Mouse (Mus musculus) layer of hippocampus, adult 9-10 months (tissue): ENCODE data around the gene Zfp827.

Experiments
- DNase-seq: peaks from one replicate; pipeline ENCODE4 v3.0.0; 2022; ENCODE audit warnings: low spot score

The Zfp827 gene

GRCm38 (mm10) chr8:79027977-79028487 lies at the start of gene Zfp827:
Gene Zfp827 (plus strand): TSS chr8:79028437.
- no peak for DNase-seq

GRCm38 (mm10) chr8:79004341-79004740 lies 23.9 kb upstream of the Zfp827 start:
- no peak for DNase-seq

GRCm38 (mm10) chr8:79015061-79015460 lies 13.2 kb upstream of the Zfp827 start:
- no peak for DNase-seq

- no peak for DNase-seq
Measured at GRCm38 (mm10) chr8:79016076-79016475, 12.2 kb upstream of the Zfp827 start.

- DNase-seq: no peak
Measured at GRCm38 (mm10) chr8:79016583-79016982, 11.7 kb upstream of the Zfp827 start.

GRCm38 (mm10) chr8:79023922-79024321 lies 4.3 kb upstream of the Zfp827 start:
- no peak for DNase-seq

- no peak for DNase-seq
Measured at GRCm38 (mm10) chr8:79027319-79027718, 918 bp upstream of the Zfp827 start.

GRCm38 (mm10) chr8:79028541-79029395 lies 531 bp downstream of the Zfp827 start:
- DNase-seq: no peak

- no peak for DNase-seq
Measured at GRCm38 (mm10) chr8:79029396-79030325, 1.4 kb downstream of the Zfp827 start.

GRCm38 (mm10) chr8:79030326-79031265 lies 2.4 kb downstream of the Zfp827 start:
- no peak for DNase-seq

GRCm38 (mm10) chr8:79037532-79037931 lies 9.3 kb downstream of the Zfp827 start:
- no peak for DNase-seq

- no peak for DNase-seq
Measured at GRCm38 (mm10) chr8:79037991-79038390, 9.8 kb downstream of the Zfp827 start.

- no peak for DNase-seq
Measured at GRCm38 (mm10) chr8:79041429-79041828, 13.2 kb downstream of the Zfp827 start.

GRCm38 (mm10) chr8:79042252-79042651 lies 14.0 kb downstream of the Zfp827 start:
- no peak for DNase-seq

GRCm38 (mm10) chr8:79044673-79045072 lies 16.4 kb downstream of the Zfp827 start:
- DNase-seq: no peak

GRCm38 (mm10) chr8:79046659-79047058 lies 18.4 kb downstream of the Zfp827 start:
- DNase-seq: no peak

- DNase-seq: no peak
Measured at GRCm38 (mm10) chr8:79048388-79049005, 20.3 kb downstream of the Zfp827 start.

GRCm38 (mm10) chr8:79054222-79054621 lies 26.0 kb downstream of the Zfp827 start:
- no peak for DNase-seq

GRCm38 (mm10) chr8:79057179-79057578 lies 28.9 kb downstream of the Zfp827 start:
- no peak for DNase-seq

GRCm38 (mm10) chr8:79059361-79059760 lies 31.1 kb downstream of the Zfp827 start:
- no peak for DNase-seq

GRCm38 (mm10) chr8:79060013-79060609 lies 31.9 kb downstream of the Zfp827 start:
- DNase-seq: no peak
